Mouse (Mus musculus): ENCODE data around the gene Kcnn1. TPM values are rescaled to one million over a fixed set of nuclear protein-coding genes. Genes with fewer than 3 reads are reported as not detected.

Kcnn1 gene
- polyA plus RNA-seq, 1 experiment from 2014 or later: 4.2 TPM

DNA sequence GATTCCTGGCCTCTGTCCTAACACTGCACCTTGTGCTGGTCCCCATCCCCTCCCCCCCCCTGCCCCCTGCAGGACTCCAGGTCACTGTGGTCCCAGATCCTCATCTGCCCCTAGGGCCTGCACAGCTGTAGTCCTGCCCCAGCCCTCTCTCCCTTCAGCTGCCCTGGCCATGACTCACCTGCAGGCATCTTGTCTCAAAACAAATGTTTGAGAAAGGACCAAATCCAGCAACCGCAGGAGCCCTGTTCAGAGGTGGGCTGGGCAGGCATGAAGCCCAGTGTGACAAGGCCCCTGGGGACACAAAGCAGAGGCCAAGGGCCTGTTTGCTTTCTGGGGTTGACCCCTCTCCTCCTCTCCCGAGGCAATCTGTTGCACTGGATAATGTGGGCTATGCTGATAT, 15.1 kb upstream of the Kcnn1 start:
- no peak for TF ChIP-seq CTCF (IDR thresholded peaks at IDR 0.05; ENCODE audit: low read depth)
- no peaks in the 10 kb centered on the region for H3K9me3 ChIP-seq (replicated peaks; ENCODE audit: low read length)
- 0 out of 2 replicates have a peak, but pooled peaks cover 6% of the 10 kb centered on the region for H3K4me1 ChIP-seq (replicated peaks; ENCODE audit: insufficient read depth, low read length)
- DNase-seq (ENCODE audit: low spot score) (no peak), ATAC-seq (replicated peaks; ENCODE audit: low FRiP score, low read depth) (no peak)
- no peak overlapping the region for H3K27ac ChIP-seq
- H3K36me3 ChIP-seq (ENCODE audit: insufficient read depth, low read length): no peaks in the 10 kb centered on the region
- H3K9ac ChIP-seq (ENCODE audit: low read depth, low read length): no peak overlapping the region
- H3K4me3 ChIP-seq (replicated peaks; ENCODE audit: low read depth, low read length): no peak overlapping the region
- 53% methylated on average over 2 of the region's 2 CpGs for WGBS
- H3K4me2 ChIP-seq (ENCODE audit: low read length): no peak overlapping the region
- H3K27me3 ChIP-seq (ENCODE audit: insufficient read depth, low read length): no peaks in the 10 kb centered on the region

- Histone ChIP-seq H3K27me3 (ENCODE audit: insufficient read depth, low read length) (no peaks in the 10 kb centered on the region), H3K36me3 (ENCODE audit: insufficient read depth, low read length) (no peaks in the 10 kb centered on the region), H3K27ac (no peak overlapping the region), H3K9me3 (replicated peaks; ENCODE audit: low read length) (no peaks in the 10 kb centered on the region), H3K4me1 (replicated peaks; ENCODE audit: insufficient read depth, low read length) (0 out of 2 replicates have a peak, but pooled peaks cover 9% of the 10 kb centered on the region), H3K4me3 (replicated peaks; ENCODE audit: low read depth, low read length) (no peak overlapping the region), H3K9ac (ENCODE audit: low read depth, low read length) (no peak overlapping the region), H3K4me2 (ENCODE audit: low read length) (no peak overlapping the region)
- ATAC-seq (replicated peaks; ENCODE audit: low FRiP score, low read depth): no peak
- 37% methylated on average over 4 of the region's 4 CpGs for WGBS
- DNase-seq (ENCODE audit: low spot score): no peak
- no peak for TF ChIP-seq CTCF (IDR thresholded peaks at IDR 0.05; ENCODE audit: low read depth)
These were observed 13.3 kb upstream of the Kcnn1 start for GRCm38 (mm10) chr8:70876382-70876781.

- DNase-seq (ENCODE audit: low spot score) (no peak), ATAC-seq (replicated peaks; ENCODE audit: low FRiP score, low read depth) (no peak)
- Histone ChIP-seq H3K27ac (no peak overlapping the region), H3K4me2 (ENCODE audit: low read length) (no peak overlapping the region), H3K4me3 (replicated peaks; ENCODE audit: low read depth, low read length) (no peak overlapping the region), H3K4me1 (replicated peaks; ENCODE audit: insufficient read depth, low read length) (0 out of 2 replicates have a peak, but pooled peaks cover 4% of the 10 kb centered on the region), H3K9ac (ENCODE audit: low read depth, low read length) (no peak overlapping the region), H3K9me3 (replicated peaks; ENCODE audit: low read length) (no peaks in the 10 kb centered on the region), H3K36me3 (ENCODE audit: insufficient read depth, low read length) (no peaks in the 10 kb centered on the region), H3K27me3 (ENCODE audit: insufficient read depth, low read length) (no peaks in the 10 kb centered on the region)
- TF ChIP-seq CTCF (IDR thresholded peaks at IDR 0.05; ENCODE audit: low read depth): no peak
- WGBS: 92% methylated on average over 13 of the region's 13 CpGs
These were observed 11.4 kb upstream of the Kcnn1 start for GRCm38 (mm10) chr8:70874441-70874840.

DNA sequence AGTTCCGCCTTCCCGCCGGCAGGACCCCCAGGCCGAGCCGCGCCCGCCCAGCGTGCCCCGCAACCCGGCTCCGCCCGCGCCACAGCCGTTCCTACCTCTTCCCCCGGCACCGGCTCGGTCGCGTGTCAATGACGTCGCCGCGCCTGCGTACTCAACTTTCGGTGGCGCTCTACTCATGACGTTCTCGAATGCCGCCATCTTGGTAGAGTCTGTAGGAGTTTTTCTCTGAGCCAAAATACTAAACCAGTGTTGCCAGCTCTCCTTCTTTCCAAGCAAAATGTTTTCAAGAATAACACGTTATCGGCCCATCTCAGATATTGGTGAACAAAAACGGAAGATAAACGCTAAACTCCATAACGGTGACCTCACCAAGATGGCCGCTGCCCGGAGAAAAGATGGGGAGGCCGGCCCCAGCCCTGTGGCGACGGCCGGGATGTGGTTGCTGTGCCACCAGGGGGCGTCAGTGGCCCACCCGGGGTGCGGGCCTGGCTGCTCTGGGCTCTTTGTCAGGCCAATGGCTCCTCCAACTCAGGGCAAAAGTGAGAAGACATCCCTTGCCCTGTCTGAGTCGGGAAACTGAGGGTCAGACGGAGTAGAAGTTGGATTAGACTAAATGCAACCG, 10.4 kb upstream of the Kcnn1 start, which contains the start of gene Ccdc124:
Gene Ccdc124 (minus strand): TSS at position 572 of the 622 bp plus-strand sequence.
- H3K27me3 ChIP-seq (ENCODE audit: insufficient read depth, low read length): no peaks in the 10 kb centered on the region
- TF ChIP-seq CTCF (IDR thresholded peaks at IDR 0.05; ENCODE audit: low read depth): peak; percentile 99
- 1% methylated on average over 46 of the region's 46 CpGs for WGBS

DNA sequence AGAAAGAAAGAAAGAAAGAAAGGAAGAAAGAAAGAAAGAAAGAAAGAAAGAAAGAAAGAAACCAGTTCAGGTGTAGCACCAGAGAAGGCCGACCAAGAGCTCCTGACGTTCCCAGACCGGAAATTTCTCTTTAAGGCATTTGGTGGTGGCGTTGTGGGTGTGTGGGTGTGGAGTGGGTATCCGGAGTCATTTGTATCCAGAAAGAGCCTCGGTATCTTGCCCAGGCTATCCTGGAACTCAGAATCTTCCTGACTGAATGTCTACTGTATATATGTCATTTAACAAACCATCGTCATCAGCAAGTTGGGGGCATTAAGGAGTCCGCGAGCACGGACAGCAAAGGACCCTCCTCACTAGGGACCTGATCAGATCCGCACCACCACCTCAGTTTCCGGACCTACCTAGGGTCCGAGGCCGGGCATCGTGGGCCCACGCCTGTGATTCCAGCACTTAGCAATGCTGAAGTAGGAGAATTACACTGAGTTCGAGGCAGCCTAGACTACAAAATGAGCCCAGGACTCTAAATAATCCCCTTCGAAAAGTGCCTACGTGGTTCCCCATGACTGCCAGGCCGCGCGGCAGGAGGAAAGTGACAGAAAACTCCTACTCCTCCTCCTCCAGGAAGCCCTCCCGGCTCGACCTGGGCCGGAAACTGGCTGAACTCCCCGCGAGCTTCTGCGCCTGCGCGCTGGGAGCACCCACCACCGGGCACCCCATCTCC, 9.7 kb upstream of the Kcnn1 start:
- no peak for TF ChIP-seq CTCF (IDR thresholded peaks at IDR 0.05; ENCODE audit: low read depth)
- ATAC-seq (replicated peaks; ENCODE audit: low FRiP score, low read depth) (no peak), DNase-seq (ENCODE audit: low spot score) (peak; percentile 19)
- H3K9ac ChIP-seq (ENCODE audit: low read depth, low read length): peak overlapping the region; percentile 80
- peak overlapping the region; percentile 89 for H3K4me3 ChIP-seq (replicated peaks; ENCODE audit: low read depth, low read length)
- peak overlapping the region; percentile 77 for H3K4me2 ChIP-seq (ENCODE audit: low read length)
- no peaks in the 10 kb centered on the region for H3K36me3 ChIP-seq (ENCODE audit: insufficient read depth, low read length)
- no peaks in the 10 kb centered on the region for H3K27me3 ChIP-seq (ENCODE audit: insufficient read depth, low read length)
- WGBS: 4% methylated on average over 31 of the region's 31 CpGs
- no peaks in the 10 kb centered on the region for H3K9me3 ChIP-seq (replicated peaks; ENCODE audit: low read length)
- peaks cover 8% of the 10 kb centered on the region for H3K4me1 ChIP-seq (replicated peaks; ENCODE audit: insufficient read depth, low read length)
- H3K27ac ChIP-seq: peak overlapping the region; percentile 85

More for the DNA sequence above, 10.4 kb upstream of the Kcnn1 start, which contains the start of gene Ccdc124:
- Histone ChIP-seq H3K9ac (ENCODE audit: low read depth, low read length) (peak within 1 kb of the TSS; percentile 80), H3K27ac (peak within 1 kb of the TSS; percentile 85), H3K4me1 (replicated peaks; ENCODE audit: insufficient read depth, low read length) (0 out of 2 replicates have a peak, but pooled peaks cover 4% of the 10 kb centered on the region), H3K4me2 (ENCODE audit: low read length) (peak within 1 kb of the TSS; percentile 77), H3K36me3 (ENCODE audit: insufficient read depth, low read length) (no peaks in the 10 kb centered on the region), H3K9me3 (replicated peaks; ENCODE audit: low read length) (no peaks in the 10 kb centered on the region), H3K4me3 (replicated peaks; ENCODE audit: low read depth, low read length) (peak within 1 kb of the TSS; percentile 89)
- ATAC-seq (replicated peaks; ENCODE audit: low FRiP score, low read depth) (peak; percentile 90), DNase-seq (ENCODE audit: low spot score) (peak; percentile 96)

- 90% methylated on average over 5 of the region's 5 CpGs for WGBS
- ATAC-seq (replicated peaks; ENCODE audit: low FRiP score, low read depth) (no peak), DNase-seq (ENCODE audit: low spot score) (no peak)
These were observed 8.2 kb upstream of the Kcnn1 start for GRCm38 (mm10) chr8:70871195-70871807.

More at GRCm38 (mm10) chr8:70871195-70871807, 8.2 kb upstream of the Kcnn1 start:
- Histone ChIP-seq H3K9ac (ENCODE audit: low read depth, low read length) (no peak overlapping the region), H3K27ac (no peak overlapping the region), H3K4me3 (replicated peaks; ENCODE audit: low read depth, low read length) (no peak overlapping the region), H3K4me2 (ENCODE audit: low read length) (no peak overlapping the region), H3K27me3 (ENCODE audit: insufficient read depth, low read length) (no peaks in the 10 kb centered on the region), H3K36me3 (ENCODE audit: insufficient read depth, low read length) (no peaks in the 10 kb centered on the region), H3K4me1 (replicated peaks; ENCODE audit: insufficient read depth, low read length) (peaks cover 10% of the 10 kb centered on the region), H3K9me3 (replicated peaks; ENCODE audit: low read length) (no peaks in the 10 kb centered on the region)
- TF ChIP-seq CTCF (IDR thresholded peaks at IDR 0.05; ENCODE audit: low read depth): no peak
